Mouse (Mus musculus) kidney, postnatal 10 days (tissue): ENCODE results near the gene Ripk4.

Experiments used
- DNase-seq: peaks from one replicate; pipeline ENCODE4 v3.0.0; 2021; ENCODE audit warnings: mixed read lengths

Gene Ripk4

DNA sequence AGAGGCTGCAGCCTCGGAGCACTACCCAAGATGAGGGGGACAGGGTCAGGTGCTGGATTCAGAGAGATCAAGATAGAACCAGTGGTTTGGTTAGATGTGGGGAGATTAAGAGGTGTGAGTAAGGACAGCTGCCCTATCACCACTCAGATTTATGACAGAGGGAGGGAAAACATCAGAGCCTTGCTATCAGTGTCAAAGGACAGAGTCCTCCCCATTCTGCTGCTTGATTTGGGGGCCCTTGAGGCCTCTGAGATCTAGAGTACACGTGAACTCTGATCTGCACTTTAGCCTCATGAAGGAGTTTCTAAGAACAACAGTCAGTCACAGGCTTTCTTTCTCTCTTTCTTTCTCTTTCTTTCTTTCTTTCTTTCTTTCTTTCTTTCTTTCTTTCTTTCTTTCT, 30.0 kb downstream of the Ripk4 start:
- DNase-seq, result no peak

DNA sequence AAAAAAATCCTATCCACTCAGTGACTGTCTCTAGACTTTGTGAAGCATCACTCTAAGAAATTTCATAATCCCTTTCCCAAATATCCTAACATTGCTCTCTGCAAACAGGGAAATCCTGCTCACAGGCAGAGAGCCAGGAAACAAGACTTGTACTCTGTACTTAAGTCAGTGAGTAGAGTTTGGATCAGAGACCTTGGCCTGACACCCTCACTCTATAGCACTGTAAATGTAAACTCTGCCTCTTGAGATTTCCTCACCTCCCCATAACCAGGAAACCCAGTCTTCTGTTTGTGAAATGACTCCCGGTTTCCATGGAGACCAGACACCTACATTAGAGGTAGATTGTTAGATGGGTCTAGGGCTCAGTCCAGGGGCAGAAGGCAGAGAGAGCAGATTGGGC, 33.3 kb downstream of the Ripk4 start:
- DNase-seq, result no peak

DNA sequence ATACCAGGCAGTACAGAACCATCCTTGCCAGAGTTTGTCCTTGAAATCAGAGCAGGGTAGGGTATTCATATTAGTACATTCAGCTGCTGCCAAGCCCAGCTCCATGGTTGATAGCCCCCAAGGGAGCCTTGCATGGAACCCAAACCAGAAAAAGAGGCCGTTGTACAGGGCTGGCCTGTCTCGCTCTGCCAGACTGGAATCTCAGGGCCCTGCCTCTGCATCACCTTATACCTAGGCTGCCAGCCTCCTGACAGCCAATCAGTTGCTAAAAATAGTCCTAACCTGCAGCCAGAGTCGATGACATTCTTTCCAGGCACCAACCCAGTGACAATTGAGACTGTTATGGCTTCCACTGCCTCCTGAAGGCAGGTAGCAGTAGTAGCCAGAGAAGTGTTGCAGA, 37.2 kb downstream of the Ripk4 start:
- DNase-seq, result no peak

DNA sequence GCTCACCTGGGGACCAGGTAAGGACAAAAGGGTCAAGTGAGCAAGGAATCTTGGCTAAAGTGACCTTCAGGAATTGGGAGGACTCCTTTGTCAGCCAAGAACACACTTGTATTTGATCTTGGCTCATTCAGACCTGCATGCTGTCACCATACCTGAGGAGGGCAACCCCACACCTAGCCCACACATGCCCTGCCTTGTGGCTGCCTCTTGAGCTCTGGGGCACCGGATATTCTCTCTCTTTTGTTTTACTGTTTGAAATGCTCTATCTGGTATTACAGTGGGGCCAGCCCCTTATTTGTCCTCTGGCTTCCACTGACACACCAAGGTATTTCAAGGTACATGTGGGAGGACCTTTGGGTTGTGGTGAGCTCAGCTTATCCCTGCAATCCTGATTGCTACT, 43.5 kb downstream of the Ripk4 start:
- no peak for DNase-seq

DNA sequence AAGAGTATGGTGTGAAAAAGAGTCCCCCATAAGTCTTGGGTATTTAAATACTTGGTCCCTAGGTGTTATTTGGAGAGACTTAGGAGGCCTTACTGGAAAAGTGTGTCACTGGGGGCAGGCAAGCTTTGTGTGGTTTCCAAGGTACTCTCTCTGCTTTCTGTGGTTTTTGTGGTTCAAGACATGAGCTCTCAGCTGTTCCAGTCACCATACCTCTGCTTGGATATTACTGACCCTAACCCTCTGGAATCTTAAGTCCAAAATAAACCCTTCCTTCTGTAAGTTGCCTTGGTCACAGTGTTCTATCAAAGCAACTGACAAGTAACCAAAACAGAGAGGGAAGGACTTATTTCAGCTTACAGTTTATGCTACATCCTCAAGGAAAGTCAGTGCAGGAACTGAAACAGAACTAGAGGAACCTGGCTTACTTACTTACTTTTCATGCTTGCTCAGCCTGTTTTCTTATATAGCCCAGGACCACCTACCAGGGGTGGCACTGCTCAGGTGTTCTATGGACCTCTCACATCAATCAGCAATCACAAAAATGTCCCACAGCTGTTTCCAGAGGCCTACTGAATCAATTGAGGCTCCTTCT, 44.1 kb downstream of the Ripk4 start:
- DNase-seq, result no peak

DNA sequence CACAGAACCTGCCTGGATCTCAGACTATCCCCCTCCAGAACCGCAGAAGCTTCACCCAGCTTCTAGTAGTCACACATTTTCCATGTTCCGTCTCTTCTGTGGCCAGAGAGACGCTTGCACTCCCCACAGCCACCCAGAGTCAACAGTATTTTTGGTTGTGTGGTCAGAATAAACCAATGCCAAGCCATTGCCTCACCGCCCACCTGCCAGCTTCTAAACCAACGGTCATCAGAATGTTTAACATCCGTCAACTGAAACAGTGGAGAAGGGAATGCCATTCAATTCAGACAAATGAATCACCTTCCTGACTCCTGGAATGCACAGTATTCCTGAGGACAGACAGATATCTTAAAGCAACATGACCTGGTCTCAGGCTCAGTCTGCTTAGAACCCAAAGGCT, 47.0 kb downstream of the Ripk4 start:
- DNase-seq, result no peak

DNA sequence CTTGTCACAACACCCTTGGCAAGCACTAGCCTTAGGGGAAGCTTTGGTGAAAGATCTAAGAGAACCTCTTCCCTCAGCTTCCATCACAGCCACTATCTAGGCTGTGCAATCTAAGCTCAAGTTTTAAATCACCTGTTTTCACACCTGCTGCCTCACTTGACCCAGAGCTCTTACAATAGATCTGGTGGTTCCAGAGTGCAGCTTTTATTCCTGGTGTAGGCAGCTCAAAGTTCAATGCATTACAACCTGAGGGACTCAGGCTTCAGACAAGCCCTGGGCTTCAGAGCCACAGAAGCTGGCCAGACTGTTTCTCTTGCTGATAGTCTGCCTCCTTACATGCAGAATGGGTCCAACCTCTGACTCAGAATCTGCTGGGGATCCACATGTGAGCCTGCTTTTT, 51.5 kb downstream of the Ripk4 start:
- no peak for DNase-seq

DNA sequence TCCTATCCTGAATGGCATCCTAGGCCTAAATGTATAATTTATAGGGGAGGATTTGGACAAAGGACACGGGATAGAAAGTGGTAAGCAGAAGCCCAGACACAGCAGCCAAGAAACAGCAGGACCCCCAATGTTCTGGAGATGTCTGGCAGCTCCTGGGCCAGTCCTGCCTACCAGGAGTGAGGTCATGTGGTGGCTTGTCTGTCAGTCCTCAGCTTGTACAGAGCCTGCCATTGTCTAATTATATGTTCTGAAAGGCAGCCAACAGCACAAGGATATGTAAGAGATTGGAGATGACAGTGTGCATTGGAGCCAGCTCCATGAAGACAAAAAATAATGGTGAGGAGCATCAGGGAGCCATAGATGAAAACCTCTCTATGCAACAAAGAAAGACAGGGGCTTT, 61.7 kb downstream of the Ripk4 start:
- DNase-seq, result no peak

DNA sequence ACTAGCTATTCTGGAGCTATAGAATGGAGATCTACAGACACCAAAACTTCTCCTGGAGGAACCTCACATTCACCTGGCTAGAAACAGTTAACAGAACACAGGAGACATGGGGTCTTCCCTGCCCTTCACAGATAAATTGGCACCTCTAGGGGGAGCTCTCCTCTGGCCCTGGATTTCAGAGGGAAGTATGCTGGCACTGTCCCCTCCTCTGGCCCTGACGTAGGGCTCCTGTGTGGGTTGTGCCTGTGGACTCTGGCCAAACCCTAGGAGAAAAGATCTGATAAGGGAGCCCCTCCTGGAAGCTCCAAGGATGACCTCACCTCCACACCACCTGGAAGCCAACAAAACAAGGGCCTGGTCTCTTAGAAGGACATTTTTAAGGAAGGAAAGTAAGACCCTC, 65.8 kb downstream of the Ripk4 start:
- peak; percentile 16 for DNase-seq

DNA sequence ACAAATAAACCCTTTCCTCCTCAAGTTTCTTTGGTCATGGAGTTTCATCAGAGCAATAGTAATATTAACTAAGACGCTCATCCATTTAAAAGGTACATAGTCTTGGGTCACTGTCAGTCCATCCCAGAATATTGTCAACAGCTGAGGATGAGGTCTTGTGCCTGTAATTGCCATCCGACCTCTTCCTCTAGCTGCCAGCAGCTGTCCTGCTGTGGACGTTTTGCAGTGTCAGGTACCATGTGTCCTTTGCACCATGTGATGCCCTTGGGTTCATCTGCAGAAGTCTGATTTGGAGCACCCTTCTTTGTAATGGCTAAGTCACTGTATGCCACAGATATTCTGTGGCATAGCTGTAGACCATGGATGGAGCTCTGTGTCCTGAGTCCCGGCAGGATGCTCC, 67.9 kb downstream of the Ripk4 start:
- DNase-seq, result no peak
